Mouse (Mus musculus) activated CD4-positive, CD25-positive, alpha-beta regulatory T cell, adult 4 months (primary cell): Measurements from ENCODE around the gene Tmem259. TPM values are rescaled to one million over a fixed set of nuclear protein-coding genes. Genes with fewer than 3 reads are reported as not detected.

Experiments
- ATAC-seq: one replicate; pipeline ENCODE4 v1.8.0; 2017
- polyA plus RNA-seq, 2 experiments: library from polyadenylated mRNA; unstranded; fragments of 100-300 nt; shearing (Covaris generic); gene quantifications; one replicate each; pipeline ENCODE4 v1.2.1; 2017

The Tmem259 gene
- polyA plus RNA-seq = 1 to 10 TPM; 1.9 to 3.8 TPM

DNA sequence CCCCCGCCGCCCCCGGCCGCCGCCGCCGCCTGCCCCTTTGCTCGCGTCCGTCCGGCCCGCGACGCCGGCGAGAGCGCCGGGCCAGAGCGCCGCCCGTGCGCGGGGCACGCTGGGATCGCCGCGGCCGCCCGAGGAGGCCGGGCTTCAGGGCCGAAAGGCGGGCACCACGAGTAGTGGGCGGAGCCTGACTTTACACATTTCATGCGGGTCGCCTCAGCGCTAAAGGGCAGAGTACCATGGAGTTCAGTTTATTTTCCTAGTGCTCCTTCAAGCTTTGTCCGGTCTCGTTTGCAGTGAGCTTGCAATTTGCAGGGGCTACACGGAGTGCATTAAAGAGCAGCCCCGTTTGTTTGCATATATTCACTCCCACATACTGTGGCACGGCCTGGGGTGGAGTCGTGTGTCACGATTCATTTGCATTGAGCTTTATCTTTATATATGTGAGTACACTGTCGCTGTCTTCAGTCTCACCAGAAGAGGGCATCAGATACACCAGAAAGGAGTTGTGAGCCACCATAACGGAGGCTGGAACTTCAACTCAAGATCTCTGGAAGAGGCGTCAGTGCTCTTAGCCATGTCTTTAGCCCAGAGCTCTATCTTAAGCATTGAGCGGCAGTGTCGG lies at the start of gene Tmem259:
TSS of gene Tmem259 (minus strand) at position 136 of the 622 bp plus-strand sequence.
- ATAC-seq = peak; percentile 60

DNA sequence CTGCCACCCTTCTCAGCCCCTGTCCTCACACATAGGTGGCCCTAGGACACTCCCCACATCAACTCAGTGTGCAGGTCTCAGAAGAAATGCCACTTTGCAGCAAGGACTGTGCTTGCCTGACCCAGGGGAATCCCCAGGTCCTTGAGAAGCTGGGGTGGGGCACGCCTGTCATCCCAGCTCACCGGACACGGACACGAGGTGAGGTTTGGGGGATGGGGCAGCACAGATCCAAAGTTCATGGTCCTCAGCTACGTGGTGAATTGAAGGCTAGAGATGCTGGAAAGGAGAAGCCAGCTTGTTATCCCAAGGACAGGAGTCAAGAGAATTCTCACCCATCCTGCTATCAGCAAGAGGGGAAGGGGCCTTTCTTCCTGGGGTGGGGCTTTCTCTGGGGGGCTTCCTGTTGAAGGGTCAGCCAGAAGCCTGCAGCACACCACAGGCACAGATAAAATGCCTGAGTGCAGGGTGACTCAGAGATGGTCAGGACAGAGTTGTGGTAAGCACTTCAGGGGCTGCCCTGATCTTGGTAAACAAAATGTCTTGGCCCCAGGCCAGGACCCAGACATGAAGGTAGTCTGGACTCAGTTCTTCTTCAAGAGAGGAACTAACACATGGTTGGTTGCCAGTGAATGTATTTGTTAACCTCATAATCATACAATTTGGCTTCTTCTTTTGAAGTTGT lies 48.8 kb upstream of the Tmem259 start:
- peak; percentile 55 for ATAC-seq

DNA sequence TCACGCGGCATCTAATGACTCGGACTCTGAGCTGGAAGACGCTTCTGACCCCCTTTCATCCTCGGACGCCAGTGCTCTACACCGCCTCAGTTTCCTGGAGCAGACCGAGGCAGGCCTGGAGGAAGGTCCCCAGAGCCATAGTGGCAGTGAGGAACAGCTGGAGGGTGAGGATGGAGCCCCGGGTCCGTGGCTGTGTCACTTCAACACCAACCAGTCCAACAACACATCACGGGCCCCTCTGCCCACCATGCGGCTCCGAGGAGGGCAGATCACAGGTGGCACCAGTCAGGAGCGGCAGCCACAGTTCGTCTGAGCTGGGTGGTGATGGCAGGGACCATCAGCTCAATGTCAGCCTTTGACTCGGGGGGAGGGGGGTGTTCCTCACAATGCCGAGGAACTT lies 46.6 kb upstream of the Tmem259 start:
- no peak for ATAC-seq

DNA sequence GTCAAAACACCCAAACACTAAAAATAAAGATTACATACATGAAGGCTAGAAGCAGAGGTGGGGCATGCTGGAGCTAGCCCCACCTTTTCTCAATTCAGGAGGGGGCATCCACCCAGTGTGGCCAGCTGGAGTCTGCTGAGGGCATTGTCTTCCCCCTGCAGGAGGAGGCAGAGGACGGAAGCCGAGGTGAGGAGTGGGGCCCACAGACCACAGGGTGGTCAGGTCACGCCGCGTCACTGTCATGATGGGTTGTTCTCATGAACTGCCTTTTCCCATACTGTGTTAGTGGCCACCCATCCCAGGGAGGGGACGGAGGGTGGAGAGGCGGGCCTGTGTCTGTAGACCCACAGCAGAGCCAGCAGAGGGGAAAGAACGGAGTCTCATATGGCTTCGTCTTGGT lies 46.1 kb upstream of the Tmem259 start:
- ATAC-seq = no peak

DNA sequence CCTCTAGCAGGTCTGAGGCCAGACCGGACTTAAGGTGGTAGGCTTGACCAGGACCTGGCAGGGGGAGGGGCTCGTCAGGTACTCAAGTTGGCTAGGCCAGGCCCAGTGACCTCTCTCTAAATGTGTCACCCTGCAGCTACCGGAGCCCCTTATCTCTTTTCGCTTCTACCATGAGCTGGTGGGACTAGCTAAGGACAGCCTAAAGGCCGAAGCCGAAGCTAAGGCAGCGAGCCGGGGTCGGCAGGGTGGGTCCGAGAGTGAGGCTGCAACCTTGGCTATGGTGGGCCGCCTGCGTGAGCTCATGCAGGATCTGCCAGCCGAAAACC lies 44.4 kb upstream of the Tmem259 start:
- no peak for ATAC-seq

DNA sequence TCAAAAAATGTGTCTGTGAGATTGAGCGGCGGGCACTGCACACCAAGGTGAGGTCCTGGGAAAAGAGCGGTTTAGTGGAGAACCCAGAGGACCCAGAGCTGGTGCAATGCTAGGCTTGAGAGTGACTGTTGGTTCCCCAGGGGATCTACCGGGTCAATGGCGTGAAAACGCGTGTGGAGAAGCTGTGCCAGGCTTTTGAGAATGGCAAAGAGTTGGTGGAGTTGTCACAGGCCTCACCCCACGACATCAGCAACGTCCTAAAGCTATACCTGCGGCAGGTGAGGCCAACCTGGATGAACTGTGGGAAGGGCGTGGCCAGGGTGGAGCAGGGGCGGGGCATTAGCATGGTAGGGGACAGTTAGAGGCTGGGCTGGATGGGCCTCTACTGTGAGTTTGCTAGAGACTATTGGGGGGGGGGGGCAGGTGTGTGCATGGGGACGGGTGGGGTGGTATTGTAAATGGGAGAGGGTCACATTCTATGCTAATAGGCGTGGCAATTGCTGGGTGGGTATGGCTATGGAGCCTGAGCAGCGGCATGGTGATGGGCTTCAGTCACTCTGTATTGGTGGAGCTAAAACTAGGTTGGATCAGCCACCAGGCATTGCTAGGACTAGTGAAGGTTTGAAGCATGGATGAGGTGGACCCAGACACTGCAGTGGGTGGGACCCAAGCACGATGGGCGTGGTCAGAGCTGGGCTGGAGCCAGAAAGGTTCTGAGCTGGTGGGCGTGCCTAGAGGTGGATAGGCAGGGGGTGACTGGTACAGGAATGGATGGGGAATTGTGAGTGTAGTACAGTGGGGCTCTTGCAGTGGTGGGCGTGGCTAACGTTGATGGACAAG lies 43.8 kb upstream of the Tmem259 start:
- no peak for ATAC-seq

DNA sequence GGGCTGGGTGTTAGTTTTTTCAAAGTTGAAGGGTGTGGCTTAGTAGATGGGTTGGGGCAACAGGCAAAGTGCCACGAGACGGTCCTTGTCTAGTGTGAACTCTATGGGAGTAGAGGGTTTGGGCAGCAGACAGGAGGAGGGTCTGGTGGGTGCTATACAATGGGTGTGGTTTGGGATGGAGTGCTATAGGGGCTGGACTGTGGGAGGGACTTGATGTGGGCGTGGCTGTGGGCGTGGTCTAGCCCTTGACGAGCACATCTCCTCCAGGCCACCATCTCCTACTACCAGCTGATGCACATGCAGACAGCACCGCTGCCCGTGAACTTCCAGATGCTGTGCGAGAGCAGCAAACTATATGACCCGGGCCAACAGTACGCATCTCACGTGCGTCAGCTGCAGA lies 41.8 kb upstream of the Tmem259 start:
- no peak for ATAC-seq

DNA sequence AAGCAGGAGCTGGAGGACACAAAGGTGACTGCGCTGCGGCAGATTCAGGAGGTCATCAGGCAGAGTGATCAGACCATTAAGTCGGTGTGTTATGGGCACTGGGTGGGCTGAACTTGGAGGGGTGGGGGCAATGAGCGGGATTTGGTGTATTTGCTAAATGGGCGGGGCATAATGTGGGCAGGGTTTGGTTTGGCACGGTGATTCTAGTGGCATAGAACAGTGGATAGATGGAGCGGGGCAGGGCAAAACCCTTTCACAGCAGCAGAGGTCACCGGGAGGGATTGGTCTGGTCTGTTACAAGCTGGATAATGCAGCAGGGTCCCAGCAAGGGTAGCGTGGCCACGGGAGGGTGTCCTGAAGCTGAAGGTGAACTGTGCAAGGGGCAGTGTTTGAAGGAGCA lies 41.3 kb upstream of the Tmem259 start:
- no peak for ATAC-seq

DNA sequence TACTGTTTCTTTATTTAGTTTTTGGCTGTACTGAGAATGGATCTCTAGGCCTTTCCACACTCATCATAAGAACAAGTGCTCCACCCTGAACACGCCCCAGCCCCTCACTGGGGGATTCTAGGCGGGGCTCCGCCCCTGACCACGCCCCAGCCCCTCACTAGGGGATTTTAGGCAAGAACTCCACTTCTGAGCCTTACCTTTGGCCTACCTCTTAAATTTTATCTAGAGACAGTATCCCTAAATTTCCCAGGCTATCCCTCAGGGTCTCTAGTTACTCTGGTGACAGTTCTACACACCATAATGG lies 40.9 kb upstream of the Tmem259 start:
- no peak for ATAC-seq

DNA sequence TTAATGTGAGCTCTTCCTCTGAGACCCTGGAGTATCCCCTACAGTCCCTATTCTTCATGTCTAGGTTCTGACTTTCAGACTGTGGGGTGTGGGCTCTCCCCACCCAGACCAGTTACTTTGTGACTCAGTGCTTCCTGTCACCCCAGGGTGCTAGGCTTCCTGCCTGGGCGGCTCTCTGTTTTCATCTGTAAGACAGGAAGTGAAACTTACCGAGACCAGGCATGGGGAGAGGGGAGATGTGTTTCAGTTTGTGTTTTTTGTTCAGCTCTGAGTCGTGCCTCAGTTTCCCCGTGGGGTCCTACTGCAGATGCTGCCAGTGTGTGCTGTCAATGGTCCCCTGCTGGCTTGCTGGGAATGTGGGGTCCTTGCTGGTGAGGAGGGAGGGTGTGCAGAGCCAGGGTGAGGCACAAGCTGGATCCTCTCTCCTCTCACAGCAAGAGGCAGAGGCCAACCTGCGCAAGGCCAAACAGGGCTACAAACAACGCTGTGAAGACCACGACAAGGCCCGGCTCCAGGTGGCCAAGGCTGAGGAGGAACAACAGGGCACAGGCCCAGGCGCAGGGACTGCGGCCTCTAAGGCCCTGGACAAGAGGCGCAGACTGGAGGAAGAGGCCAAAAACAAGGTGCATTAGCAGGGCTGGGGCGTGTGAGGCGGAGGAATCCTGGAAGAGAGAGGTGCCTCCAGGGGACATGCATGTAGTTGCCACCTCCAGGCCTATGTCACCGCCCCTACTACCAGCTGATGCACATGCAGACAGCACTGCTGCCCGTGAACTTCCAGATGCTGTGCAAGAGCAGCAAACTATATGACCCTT lies 40.3 kb upstream of the Tmem259 start:
- peak; percentile 91 for ATAC-seq

DNA sequence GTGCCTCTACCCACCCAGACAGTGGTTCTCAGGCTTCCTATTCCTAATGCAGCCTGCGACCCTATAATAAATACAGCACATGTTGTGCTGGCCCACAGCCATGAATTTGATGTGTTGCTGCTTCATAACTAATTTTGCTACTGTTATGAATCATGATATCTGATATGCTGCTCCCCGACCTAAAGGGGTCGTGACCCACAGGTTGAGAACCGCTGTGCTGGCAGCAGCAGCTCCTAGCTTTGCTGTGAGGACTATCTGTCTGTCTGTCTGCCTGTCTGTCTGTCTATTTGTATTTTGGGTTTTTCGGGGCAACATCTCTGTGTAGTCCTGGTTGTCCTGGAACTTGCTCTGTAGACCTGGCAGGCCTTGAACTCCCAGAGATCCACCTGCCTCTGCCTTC lies 39.6 kb upstream of the Tmem259 start:
- ATAC-seq = peak; percentile 19

DNA sequence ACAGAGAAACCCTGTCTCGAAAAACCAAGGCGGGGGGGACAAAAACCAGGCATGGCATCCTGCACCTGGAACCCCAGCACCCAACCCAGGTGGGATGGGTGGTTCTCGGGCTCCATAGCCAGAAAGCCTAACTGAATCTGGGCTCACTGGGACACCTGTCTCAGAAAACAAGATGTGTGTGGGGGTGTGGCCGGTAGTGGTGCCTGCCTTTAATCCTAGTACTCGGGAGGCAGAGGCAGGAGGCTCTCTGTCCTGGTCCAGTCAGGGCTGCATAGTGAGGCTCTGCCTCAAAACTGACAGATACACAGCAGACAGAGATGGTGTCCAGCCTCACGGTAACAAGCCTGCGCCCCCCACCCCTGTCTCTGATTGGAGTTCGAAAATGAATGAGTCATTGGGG lies 38.7 kb upstream of the Tmem259 start:
- no peak for ATAC-seq

DNA sequence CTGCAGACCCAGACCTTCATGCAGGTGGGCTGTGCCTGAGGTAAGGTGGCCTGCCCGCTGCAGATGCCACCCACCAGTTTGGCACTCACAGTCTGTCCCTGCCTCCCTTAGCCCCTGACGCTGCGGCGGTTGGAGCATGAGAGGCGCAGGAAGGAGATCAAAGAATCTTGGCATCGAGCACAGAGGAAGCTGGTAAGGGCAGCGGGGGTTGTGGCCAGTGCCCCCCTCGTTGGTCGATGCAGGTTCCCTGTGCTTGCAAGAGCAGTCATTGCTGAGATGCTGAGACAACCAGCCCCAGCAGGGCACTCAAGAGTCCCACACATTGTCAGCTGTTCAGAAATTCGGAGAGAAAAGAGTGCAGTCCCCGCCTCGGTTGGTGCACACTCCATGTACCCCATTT lies 38.0 kb upstream of the Tmem259 start:
- no peak for ATAC-seq

DNA sequence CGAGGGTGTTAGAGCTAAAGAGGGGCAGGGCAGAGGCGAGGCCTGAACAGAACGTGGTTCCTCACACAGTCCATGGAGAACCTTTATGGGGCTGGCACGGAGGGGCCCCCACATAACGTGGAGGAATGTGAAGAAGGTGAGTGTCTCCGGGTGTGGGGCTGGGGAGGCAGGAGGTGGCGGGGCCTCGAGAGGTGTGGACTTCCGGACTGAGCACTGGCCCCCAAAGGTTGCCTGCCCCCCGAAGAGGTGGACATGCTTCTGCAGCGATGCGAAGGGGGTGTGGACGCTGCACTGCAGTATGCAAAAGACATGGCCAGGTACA lies 37.2 kb upstream of the Tmem259 start:
- no peak for ATAC-seq

DNA sequence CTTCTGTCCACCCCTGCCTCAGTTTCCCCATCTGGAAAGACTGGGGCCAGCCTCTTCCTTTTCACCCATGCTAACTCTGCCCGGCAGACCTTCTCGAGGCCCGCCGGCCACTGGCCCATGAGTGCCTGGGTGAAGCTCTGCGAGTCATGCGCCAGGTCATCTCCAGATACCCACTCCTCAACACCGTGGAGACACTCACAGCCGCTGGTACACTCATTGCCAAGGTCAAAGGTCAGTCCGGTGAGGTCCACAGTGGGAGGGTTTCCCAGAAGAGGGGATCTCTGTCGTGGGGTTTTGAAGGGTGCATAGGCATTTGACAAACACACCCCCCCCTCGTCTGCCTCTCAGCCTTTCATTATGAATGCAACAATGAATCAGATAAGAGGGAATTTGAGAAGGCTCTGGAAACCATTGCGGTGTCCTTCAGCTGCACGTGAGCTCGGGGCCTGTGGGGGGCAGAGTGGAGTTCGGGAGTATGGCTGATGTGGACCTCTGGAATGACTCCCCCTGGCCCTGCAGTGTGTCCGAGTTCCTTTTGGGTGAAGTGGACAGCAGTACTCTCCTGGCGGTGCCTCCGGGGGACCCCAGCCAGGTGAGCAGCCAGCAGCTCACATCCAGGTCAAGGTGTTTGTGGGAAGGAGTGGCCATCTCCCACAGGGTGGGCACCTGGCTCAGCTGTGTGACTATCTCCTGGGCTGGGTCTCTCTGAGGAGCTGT lies 36.6 kb upstream of the Tmem259 start:
- ATAC-seq = no peak

DNA sequence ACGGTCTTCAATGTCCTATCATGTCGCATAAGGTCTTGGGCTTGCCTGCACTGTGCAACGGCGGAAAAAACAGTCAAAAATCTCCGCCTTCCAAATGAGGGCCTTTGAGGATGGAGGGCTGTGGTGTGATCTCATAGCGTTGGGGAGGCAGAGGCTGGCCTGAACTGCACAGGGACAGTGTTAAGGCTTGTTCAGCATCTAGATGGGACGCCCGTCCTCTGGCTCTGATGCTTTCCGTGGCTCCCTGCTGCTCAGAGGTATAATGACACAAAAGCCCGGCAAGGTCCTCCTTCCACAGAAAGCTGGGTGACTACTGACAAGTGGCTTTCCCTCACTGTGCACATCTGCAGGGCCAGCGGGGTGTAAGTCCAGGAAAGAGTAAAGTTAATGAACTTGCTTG lies 36.1 kb upstream of the Tmem259 start:
- ATAC-seq = no peak

DNA sequence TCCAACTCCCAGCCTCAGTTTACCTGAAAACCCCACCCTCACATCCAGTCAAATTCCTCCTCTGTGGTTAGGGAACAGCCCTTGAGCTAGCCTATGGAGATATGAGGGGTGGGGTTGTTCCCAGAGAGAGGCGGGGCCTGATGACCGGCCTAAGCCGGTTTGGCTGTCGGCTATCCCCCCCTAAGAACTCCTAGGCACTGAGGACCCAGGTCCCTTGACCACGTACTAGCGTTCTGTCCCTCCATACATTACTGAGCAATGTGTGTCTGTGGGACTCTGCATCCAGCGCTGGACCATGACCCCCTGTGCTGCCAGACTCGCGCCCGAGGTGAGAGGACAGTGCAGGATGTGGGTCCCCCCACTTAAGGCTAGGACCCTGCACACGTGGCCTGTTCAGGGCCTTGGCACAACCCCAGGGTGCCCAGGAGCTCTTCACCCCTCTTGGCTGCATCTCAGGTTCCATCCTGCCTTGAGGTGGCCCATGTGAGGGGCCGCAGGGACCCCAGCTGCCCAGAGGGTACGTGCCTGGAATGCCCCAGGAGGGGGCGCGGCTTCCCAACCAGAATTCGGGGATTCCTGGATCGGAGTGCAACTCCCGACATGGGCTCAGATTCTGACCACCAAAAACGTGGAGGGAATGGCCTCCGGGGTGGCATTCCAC lies 35.5 kb upstream of the Tmem259 start:
- no peak for ATAC-seq

DNA sequence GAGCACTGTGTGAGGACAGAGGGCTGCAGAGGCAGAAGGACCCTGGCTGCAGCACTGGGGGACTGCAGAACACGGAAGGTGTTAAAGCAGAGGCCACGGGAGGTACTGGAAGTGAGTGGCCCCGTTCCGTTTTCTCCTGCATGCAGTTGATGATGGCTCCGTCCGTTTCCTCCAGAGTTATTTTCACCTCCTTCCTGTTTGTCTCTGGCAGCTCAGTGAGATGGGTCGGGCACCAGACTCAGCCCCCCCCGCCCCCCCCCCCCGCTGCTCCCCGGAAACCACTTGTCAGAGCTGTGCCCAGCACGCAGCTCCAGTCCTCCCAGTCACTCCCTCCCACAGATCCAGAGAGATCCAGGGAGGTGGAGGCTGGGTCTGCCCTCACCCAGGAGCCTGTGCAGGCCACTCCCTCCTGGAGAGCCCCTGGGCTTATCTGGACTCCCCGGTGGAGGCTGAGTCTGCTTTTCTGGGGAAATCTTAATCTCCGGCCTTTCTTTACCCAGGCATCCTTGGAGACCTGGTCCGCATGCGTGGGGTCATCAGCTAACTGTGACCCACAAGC lies 34.7 kb upstream of the Tmem259 start:
- peak; percentile 19 for ATAC-seq

DNA sequence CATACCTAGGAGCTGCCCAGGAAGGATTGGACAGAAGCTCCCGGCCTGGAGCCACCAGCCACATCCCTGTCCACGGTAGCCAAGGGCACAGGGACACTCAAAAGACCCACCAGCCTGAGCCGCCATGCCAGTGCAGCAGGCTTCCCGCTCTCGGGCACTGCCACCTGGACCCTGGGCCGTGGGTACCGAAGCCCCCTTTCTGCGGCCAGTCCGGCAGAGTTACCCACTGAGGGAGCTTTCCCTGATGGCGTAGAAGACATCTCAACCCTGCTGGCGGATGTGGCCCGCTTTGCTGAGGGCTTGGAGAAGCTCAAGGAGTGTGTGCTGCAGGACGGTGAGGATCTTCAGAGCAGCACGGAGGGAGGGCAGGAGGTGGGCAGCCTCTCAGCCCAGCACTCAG lies 33.6 kb upstream of the Tmem259 start:
- ATAC-seq = no peak

DNA sequence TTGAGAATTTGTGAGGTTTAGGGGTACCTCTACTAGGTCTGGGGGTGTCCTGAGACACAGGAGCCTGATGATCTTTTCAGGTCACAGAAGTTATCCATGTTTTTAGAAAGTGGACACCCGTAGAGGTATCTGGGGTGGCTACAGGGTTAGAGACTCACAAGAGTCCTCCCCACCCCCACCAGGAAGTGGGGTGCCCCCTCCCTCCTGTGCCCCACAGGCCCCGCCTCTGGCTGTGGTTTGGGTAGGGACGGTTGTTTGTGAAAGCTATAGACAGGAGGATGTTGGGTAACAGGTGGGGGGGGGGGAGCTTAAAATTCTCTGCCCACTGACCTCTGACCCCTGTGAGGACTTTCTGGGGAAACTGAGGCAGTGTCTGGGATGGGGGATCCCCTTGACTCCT lies 33.2 kb upstream of the Tmem259 start:
- ATAC-seq = peak; percentile 43

DNA sequence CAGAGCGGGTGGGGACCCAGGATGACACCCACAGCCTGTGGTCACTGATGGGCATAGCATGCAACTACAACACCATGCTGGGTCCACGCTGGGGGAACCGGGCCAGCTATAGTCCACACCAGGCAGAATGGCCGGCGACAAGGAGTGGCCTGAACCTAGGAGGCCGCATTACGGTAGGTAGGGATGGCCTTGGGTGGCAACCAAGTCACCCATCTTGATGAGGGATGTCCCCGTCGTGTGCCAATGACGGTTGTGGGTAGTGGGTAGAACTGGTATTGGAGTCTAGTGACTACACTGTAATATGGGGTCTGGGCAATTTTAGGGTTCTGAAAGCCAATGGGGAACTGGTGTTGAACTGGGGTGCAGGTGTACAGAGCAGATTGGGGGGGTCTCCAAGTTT lies 32.8 kb upstream of the Tmem259 start:
- ATAC-seq = peak; percentile 21

DNA sequence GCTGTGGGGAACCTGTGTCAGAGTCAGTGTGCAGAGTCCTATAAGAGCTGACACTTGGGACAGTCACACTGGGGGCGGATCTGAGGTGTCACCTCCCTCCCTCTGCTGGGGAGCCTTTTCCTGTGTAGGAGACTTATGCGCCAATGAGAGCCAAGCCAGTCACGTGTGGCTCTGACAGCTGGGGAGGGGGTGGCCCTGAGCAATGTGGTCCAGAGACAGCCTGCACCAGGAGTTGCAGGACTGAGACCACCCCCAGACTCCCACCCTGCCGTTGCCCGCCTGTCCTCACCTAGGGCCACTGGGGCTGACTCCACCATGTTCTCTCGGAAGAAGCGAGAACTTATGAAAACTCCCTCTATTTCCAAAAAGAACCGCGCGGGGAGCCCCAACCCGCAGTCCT lies 32.4 kb upstream of the Tmem259 start, which contains the start of gene Arhgap45:
TSS of gene Arhgap45 (plus strand) at position 143 of the 400 bp plus-strand sequence.
- peak; percentile 86 for ATAC-seq
